Mouse (Mus musculus): ENCODE results near the gene Osbpl2.
"Not testable (repeated sequence)": the region's sequence is repeated elsewhere in the genome, so short reads cannot be mapped to it uniquely, and the experiment has no call there.

DNA sequence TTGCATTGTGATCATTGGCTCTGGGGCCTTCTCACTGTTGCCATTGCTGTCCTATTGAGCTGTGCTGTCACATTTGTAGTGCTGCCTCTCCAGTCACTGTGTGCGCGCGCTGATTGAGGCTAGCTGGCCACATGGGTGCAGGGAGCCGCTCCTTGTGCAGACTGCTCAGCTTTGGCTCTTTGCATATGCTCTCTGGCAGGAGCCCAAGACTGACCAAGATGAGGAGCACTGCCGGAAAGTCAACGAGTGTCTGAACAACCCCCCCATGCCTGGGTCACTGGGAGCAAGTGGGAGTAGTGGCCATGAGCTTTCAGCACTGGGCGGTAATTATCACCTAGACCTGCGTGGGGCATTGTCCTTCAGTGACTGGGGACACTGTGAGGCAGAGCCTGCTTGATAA lies 54.6 kb downstream of the Osbpl2 start:
- TF ChIP-seq POLR2A (IDR thresholded peaks at IDR 0.05; ENCODE audit: control insufficient read depth in 1 of 2, insufficient read depth in 1 of 2, low read depth in 1 of 2, low read length in 2 of 2, poor library complexity in 1 of 2); HCFC1 (IDR thresholded peaks at IDR 0.05; ENCODE audit: low read depth, low read length); CTCF (IDR thresholded peaks at IDR 0.05 in 2 of 3, conservative IDR thresholded peaks at IDR 0.05 in 1 of 3; ENCODE audit: control insufficient read depth in 1 of 3, insufficient read depth in 1 of 3, low read depth in 2 of 3, low read length in 3 of 3, poor library complexity in 1 of 3, severe bottlenecking in 1 of 3); BHLHE40 (IDR thresholded peaks at IDR 0.05; ENCODE audit: borderline replicate concordance, low read depth, low read length); ZC3H11A (IDR thresholded peaks at IDR 0.05; ENCODE audit: low read depth, low read length); EP300 (IDR thresholded peaks at IDR 0.05; ENCODE audit: low read depth in 1 of 2, low read length in 2 of 2); USF2 (IDR thresholded peaks at IDR 0.05; ENCODE audit: borderline replicate concordance in 1 of 2, insufficient read depth in 1 of 2, low read depth in 1 of 2, low read length in 2 of 2); ZNF384 (IDR thresholded peaks at IDR 0.05; ENCODE audit: low read depth, low read length); USF1 (IDR thresholded peaks at IDR 0.05; ENCODE audit: low read depth, low read length); MYC (IDR thresholded peaks at IDR 0.05; ENCODE audit: low read depth, low read length); E2F4 (IDR thresholded peaks at IDR 0.05; ENCODE audit: borderline replicate concordance, low read depth, low read length); CHD1 (IDR thresholded peaks at IDR 0.05; ENCODE audit: low read depth, low read length): not testable (repeated sequence)

All from MEL (cell line).